Mouse (Mus musculus) bone marrow, adult 2 months (tissue): Measurements from ENCODE around the gene Gm9040. TPM values are rescaled to one million over a fixed set of nuclear protein-coding genes. Genes with fewer than 3 reads are reported as not detected.
"Not testable (repeated sequence)": the region's sequence is repeated elsewhere in the genome, so short reads cannot be mapped to it uniquely, and the experiment has no call there.

Experiments
- H3K27ac ChIP-seq: fragments of 200-500 bp; 2 replicates; pipeline ENCODE4 v1.5.1; 2012; ENCODE audit warnings: low read depth, mild to moderate bottlenecking, control low read depth, inconsistent platforms, low read length; ENCODE audit not compliant: control insufficient read depth, poor library complexity, insufficient read depth
- H3K4me1 ChIP-seq: fragments of 200-500 bp; 2 replicates; pipeline ENCODE4 v1.6.1; 2011; ENCODE audit warnings: low read length; ENCODE audit not compliant: control insufficient read depth, insufficient read depth
- H3K4me3 ChIP-seq: fragments of 200-500 bp; replicated peaks from 2 replicates; pipeline ENCODE3; 2011; ENCODE audit warnings: mild to moderate bottlenecking, low read depth, low read length, control low read depth; ENCODE audit not compliant: control insufficient read depth
- POLR2A ChIP-seq: fragments of 200-500 bp; IDR thresholded peaks from 2 replicates; pipeline ENCODE4 v1.6.1; 2011; ENCODE audit warnings: low read depth, mild to moderate bottlenecking, control low read depth, low read length, borderline replicate concordance; ENCODE audit not compliant: control insufficient read depth
- WGBS: fragments of 180-500 bp; shearing (Covaris S2); methylation state at CpG from one replicate; pipeline ENCODE4 v1.1.7; 2018; 5-methylcytosine and 5-hydroxymethylcytosine counted together
- polyA plus RNA-seq: library from polyadenylated mRNA; stranded (reverse); fragments of >200 nt; gene quantifications from 2 replicates; pipeline ENCODE4 v1.2.4, GENCODE M21; 2011; ENCODE audit warnings: low replicate concordance; ENCODE audit not compliant: missing spikeins, insufficient read depth, insufficient read length

Gm9040 gene
- polyA plus RNA-seq, 1 experiment = not detected

DNA sequence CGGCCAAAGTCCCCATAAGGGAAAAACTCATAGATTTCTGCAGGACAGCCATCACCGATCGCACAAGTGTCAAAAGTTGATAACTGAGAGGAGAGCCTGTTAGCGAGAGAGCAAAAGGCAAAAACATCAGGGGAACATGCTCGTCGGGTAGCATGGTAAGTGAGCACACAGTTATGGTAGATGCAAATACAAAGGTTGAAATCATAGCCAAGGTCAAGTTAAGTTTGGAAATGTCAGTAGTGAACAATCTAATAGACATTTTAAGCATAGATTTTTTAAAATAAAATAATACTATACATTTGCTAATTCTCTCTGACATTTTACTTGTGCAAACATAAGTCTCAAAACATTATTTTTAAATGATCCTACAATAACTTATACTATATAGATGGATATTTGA is 31.8 kb downstream of the Gm9040 start, which contains the start of gene Iltifb:
TSS of gene Iltifb (minus strand) at position 101 of the 400 bp plus-strand sequence.
- no peak for TF ChIP-seq POLR2A
- H3K4me1 ChIP-seq = no peaks in the 10 kb centered on the region
- WGBS = 86% methylated on average over 6 of the region's 6 CpGs
- no peak within 1 kb of the TSS for H3K27ac ChIP-seq
- H3K4me3 ChIP-seq = no peak within 1 kb of the TSS

- 59% methylated on average over 3 of the region's 5 CpGs for WGBS
- H3K27ac ChIP-seq, H3K4me1 ChIP-seq, H3K4me3 ChIP-seq: not testable (repeated sequence)
Observed at GRCm38 (mm10) chr10:118283016-118283415, 43.8 kb downstream of the Gm9040 start.

DNA sequence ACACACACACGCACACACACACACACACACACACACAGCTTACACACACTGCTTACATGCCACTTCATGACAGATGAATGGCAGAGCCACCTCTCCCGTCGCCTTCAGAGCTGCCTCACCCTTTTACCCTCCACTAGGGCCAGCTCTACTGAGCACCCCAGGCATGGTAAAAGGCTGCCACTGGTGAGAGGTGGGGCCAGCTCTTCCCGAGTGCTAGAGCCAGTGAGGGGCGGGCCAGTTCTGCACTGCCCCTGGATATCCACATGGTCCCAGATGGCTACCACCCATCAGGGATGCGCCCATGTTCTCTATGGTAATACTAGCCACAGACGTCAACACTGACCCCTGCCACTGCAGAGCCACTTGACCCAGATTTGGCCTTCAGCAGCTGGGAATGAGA is 44.2 kb downstream of the Gm9040 start:
- not testable (repeated sequence) for H3K4me1 ChIP-seq, H3K27ac ChIP-seq, H3K4me3 ChIP-seq
- 78% methylated on average over 7 of the region's 7 CpGs for WGBS

- WGBS = no CpG with 5 or more reads among the region's 4 CpGs
- H3K4me3 ChIP-seq, H3K27ac ChIP-seq, H3K4me1 ChIP-seq: not testable (repeated sequence)
Observed at GRCm38 (mm10) chr10:118278069-118278468, 48.7 kb downstream of the Gm9040 start.

Other genes with a start within 250 kb of the Gm9040 start
- gene Mdm1, start 185.2 kb downstream of the Gm9040 start, polyA plus RNA-seq = 5.3 and 17.4 TPM in 2 replicates
- gene Il22, start 122.0 kb downstream of the Gm9040 start, polyA plus RNA-seq = not detected in 2 replicates
- not detected in 2 replicates for gene Gm32717, start 86.2 kb downstream of the Gm9040 start, polyA plus RNA-seq
- gene Gm32802, start 68.3 kb downstream of the Gm9040 start, polyA plus RNA-seq = not detected in 2 replicates
- gene Iltifb, start 31.9 kb downstream of the Gm9040 start, polyA plus RNA-seq = not detected in 2 replicates
- gene Gm9044, start 5.4 kb upstream of the Gm9040 start, polyA plus RNA-seq = not detected in 2 replicates
- not detected in 2 replicates for gene Gm9045, start 10.9 kb upstream of the Gm9040 start, polyA plus RNA-seq
- gene Gm9046, start 16.3 kb upstream of the Gm9040 start, polyA plus RNA-seq = not detected in 2 replicates
- not detected in 2 replicates for gene Gm9048, start 21.7 kb upstream of the Gm9040 start, polyA plus RNA-seq
- gene Gm9049, start 27.1 kb upstream of the Gm9040 start, polyA plus RNA-seq = not detected in 2 replicates
- gene Ifng, start 114.1 kb upstream of the Gm9040 start, polyA plus RNA-seq = not detected in 2 replicates